Mouse (Mus musculus): ENCODE results near the gene Sh2b3.
A peak's percentile ranks its signal among the peaks of the same experiment; 100 is the strongest.
"Not testable (repeated sequence)": the region's sequence is repeated elsewhere in the genome, so short reads cannot be mapped to it uniquely, and the experiment has no call there.

Sh2b3 gene

DNA sequence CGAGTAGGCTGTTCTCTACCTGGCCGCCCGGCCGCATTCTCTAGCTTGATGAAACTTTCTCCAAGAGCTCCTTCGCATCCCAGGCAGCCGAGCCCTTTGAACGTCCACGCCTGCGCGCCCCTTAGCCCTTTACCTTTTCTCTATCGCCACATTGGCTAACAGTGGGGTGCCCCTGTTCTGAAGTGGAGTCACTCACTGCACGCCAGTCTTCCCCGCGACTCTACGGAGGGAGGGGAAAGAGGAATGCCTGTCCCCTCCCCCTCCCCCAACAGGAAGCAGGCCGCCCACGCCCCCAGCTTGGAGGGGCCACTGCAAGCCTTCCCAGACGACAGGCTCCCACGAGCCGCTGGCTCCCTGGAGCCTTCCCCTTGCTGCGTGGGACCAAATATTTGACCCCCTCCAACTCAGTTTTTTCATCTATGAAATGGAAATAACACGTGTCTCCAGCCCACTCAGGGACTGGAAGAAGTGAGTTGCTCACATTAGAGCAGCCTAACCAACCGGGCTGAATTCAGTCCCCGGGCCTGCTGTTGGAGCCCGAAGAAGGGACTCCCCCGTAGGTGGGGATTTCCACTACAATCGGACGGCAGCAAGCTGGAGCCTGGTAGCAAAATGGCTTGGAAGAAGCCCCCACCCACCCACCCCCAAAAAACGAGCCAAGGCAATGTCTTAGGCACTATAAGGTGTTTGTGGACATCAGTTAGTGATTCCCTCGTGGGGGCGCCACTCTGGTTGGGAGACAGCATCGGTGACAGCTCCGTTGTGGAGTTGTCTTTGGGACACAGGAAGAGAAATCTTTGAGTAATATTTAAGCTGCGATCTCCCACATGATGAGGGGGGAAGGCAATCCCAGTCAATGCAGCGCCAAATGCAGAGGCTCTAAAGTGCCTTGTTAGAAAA is at the start of gene Sh2b3:
Sh2b3 (minus strand) TSS at position 206 of the 900 bp plus-strand sequence.
- peak; percentile 84 for DNase-seq (ENCODE audit: low read depth, low spot score)

- no peak for DNase-seq (ENCODE audit: low read depth, low spot score)
These were observed 45.9 kb upstream of the Sh2b3 start for GRCm38 (mm10) chr5:121883356-121883755.

DNA sequence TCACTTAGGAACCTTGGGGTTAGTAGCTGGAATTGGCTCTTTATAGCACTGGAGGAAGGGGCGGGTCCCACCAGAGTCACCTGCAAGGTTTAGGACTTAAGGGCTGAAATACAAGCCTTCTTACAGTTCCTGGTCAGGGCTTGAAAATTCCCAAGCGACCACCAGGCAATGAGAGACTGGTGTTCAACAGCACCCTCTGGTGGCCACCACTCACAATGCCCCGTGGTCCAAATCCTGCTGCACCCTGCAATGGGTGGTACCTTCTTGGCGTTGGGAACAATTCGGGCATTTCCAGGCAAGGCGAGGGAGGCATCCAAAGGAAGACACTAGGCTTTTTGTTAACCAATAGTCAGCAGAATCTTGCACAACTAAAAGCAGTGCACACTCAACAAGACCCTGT is 41.8 kb upstream of the Sh2b3 start:
- peak; percentile 19 for DNase-seq (ENCODE audit: low read depth, low spot score)

DNA sequence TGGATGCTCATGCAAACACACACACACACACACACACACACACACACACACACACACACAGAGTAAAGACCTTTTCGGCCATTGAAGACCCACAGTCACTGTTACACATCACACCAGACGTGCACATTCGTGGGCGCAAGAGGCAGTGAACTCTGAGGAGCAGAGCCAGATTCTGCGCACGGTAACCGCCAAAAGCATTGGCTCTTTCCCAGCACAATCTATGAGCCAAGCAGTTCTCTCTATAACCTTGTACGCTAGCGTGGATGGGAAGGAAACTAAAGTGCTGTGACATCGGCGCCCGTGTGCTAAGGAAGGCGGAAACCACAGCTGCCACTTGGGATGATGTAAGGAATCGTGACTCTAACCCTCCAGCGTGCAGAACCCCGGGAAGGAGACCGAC is 41.3 kb upstream of the Sh2b3 start:
- no peak for DNase-seq (ENCODE audit: low read depth, low spot score)

DNA sequence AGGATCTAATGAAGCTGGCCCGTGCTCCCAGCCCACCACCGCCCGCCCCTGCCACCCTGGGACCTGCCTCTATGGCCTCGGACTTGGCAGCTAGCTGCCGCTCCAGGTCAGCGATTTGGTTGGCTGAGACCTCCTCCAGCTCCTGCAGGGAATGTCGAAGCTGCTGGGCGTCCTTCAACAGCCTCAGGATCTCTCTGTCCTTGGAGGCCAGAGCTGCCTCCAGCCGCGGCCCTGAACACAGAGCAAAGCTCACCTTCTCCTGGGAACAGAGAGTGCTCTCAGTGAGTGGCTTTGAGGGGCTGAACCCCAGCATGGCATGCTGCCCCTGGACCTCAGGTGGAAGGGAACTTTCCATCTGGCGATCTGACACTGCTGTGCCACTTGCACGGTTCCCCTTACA is 39.5 kb upstream of the Sh2b3 start:
- DNase-seq (ENCODE audit: low read depth, low spot score), result no peak

DNA sequence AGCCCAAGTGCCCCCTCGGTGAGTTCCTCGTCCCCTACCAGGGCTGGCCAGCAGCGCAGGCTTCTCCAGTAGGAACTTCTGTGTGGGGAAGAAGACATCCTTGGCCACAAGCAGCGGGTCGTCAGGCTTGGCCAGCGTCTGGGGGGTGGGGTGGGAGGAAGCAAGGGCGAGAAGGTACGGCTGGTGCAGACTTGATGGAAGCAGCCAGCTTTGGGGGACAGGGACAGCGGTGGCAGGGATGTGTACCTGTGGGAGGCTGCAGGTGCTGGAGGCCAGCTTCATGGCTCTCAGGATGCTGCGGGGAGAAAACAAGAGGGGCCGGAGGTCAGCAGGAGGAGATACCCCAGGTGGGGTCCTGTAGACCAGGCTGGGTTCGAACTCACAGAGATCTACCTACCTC is 37.6 kb upstream of the Sh2b3 start:
- no peak for DNase-seq (ENCODE audit: low read depth, low spot score)

- peak; percentile 36 for DNase-seq (ENCODE audit: low read depth, low spot score)
These were observed 34.7 kb upstream of the Sh2b3 start for GRCm38 (mm10) chr5:121872158-121872557.

GRCm38 (mm10) chr5:121871515-121872030 is 34.1 kb upstream of the Sh2b3 start:
- DNase-seq (ENCODE audit: low read depth, low spot score), result no peak

DNA sequence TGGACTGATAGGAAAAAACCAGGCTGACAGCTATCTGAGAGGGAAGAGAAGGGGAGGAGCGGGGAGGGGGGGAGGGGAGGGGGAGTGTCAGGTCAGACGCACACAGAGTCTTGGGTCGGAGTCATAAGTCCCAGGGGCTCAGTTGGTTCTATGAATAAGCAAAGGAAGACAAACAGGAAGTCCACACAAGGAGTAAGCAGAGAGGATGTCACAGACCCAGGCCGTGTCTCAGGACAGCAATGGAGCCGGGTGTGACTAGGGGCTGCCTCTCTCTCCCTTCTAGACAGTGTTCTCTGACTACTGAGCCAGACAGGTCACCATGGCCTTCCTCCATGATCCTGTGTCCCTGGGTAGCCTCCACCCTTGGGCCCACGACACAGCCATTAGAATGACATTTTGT is 33.4 kb upstream of the Sh2b3 start:
- DNase-seq (ENCODE audit: low read depth, low spot score), result no peak

- no peak for DNase-seq (ENCODE audit: low read depth, low spot score)
These were observed 30.5 kb upstream of the Sh2b3 start for GRCm38 (mm10) chr5:121867963-121868362.

DNA sequence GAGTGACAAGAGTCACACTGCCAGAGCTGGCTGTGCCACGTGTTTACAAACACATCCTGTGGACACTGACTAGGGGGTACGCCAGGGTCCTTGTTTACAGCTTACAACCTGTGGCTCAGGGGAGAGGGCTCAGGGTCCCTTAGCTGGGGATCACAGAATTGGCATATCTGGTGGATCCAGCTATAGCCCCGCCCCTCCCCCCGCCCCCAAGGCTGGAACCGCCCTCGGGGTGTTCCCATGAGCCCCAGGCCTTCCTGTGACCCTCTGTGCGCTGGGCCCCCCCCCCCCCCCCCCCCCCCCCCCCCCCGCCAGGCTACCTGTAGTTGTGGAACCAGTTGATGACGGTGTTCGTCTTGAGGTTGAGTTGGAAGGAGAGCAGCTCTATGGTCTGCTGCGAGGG is 26.9 kb upstream of the Sh2b3 start:
- DNase-seq (ENCODE audit: low read depth, low spot score), result no peak

DNA sequence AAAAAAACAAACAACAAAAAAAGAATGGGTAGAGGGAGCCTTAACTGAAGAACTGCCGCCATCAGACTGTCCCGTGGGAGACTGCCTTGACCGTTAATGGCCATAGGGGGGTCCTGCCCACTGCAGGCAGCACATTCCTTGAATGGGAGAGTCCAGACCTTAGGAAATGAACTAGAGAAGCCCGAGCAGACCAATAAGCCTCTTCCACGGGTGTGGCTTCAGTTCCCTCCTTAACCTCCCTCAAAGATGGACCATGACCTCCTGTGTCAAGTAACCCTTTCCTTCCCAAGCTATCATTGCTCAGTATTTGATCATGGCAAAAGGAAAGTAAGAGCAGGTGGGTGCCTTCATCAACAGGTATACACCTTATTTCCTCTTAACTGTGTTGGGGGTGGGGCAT is 24.5 kb upstream of the Sh2b3 start:
- DNase-seq (ENCODE audit: low read depth, low spot score), result no peak

DNA sequence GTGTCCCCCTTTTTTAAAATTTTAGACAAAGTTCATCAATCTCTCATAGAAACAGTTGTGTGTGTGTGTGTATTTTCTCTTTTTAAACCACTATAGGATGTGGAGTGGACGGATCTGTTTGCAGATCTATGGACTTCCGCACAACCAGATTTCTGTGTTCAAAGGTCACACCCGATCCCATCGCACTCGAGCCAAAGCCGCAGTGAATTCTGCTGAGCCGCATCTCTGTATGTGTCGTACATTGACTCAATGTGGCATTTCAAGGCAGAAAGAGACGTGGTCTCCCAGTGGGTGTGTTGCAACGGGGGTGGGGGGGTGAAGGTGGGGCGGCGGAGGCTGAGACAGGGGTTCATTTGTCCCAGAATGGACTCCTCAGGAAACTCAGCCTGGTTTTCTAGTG is 21.0 kb upstream of the Sh2b3 start:
- DNase-seq (ENCODE audit: low read depth, low spot score), result no peak

GRCm38 (mm10) chr5:121856740-121857139 is 19.3 kb upstream of the Sh2b3 start:
- no peak for DNase-seq (ENCODE audit: low read depth, low spot score)

GRCm38 (mm10) chr5:121854768-121855167 is 17.3 kb upstream of the Sh2b3 start:
- DNase-seq (ENCODE audit: low read depth, low spot score), result no peak

DNA sequence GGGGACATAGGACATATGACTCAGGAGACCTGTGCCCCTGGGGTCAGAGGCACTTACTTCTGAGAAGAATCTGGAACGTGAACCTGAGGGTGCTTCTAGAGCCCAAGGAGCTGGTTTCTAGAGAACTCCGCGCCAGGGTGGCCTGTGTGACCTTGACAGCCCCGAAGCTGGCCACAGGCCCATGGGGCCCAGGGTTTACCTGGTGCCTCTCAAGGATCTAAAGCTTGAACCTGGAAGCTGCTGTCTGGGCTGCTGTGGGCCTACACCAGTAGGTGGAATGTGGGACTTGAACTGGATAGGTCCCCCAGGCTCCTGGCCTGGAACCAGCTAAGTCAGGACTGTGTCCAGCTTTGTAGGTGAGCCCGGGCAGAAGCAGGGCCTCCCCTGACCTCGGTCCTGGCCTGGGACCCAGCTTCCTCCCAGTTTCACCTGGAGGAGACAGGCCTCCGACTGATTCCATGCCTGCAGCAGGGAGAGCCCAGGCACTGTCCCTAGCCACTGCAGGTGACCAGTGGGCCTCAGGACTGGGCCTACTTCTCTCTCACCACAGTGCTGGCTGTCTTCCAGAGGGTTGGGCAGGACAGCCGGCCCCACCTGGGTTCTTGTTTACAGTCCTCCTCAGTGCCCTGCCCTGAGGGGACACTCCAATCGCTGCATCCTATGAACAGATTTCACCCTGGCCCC is 16.1 kb upstream of the Sh2b3 start:
- no peak for DNase-seq (ENCODE audit: low read depth, low spot score)

DNA sequence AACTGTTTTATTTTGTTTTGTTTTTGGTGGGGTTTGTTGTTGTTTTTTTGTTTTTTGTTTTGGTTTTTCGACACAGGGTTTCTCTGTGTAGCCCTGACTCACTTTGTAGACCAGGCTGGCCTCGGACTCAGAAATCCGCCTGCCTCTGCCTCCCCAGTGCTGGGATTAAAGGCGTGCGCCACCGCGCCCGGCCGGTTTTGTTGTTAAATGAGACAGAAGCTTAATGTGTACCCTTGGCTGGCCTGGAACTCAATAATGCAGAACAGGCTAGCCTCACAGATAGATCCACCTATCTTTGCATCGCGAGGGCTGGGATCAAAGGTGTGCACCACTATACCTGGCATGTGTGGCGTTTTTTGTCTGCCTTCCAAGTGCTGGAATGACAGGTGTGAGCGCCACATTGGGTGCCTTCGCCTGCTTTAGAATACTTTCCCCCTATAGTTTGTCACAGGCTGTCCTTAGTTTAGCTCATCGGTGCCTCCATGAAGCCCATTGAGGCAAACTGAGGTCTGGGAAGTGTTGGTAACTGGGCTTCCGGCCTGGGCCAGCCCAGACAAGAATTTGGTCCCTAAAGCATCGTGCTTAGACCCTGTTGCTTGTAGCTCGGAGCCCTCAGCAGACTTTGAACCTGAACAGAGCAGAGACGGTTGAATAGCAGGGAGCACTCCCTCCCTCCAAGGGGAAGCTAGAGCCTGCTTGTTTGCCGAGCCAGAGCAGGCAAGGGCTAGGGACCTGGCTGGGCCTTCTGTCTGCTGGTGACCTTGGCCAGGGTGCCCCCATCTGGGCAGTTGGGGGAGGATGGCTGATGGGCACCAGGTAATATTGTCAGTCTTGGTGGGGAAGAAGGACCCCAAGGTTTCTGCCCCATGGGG is 12.3 kb upstream of the Sh2b3 start:
- DNase-seq (ENCODE audit: low read depth, low spot score), result no peak

- peak; percentile 88 for DNase-seq (ENCODE audit: low read depth, low spot score)
These were observed 11.3 kb upstream of the Sh2b3 start, which contains the start of gene Pheta1 for GRCm38 (mm10) chr5:121848743-121849142. TSS of gene Pheta1 (plus strand) at chr5:121848984.

- DNase-seq (ENCODE audit: low read depth, low spot score), result peak; percentile 61
These were observed 10.6 kb upstream of the Sh2b3 start for GRCm38 (mm10) chr5:121848035-121848519.

DNA sequence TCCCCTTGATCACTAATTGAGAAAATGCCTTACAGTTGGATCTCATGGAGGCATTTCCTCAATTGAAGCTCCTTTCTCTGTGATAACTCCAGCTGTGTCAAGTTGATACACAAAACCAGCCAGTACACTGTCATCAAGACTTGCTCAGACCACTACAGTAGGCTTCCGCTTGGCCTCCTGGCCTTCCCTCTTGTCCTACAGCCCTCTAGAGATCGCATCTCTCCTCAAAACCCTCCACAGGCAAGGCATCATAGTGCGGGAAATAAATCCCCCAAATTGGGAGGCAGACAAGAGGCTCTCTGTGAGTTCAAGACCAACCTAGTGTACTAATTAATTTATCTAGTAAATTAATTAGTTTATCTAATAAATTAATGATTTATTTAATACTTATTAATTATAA is 9.8 kb upstream of the Sh2b3 start:
- not testable (repeated sequence) for DNase-seq (ENCODE audit: low read depth, low spot score)

- DNase-seq (ENCODE audit: low read depth, low spot score), result no peak
These were observed 8.9 kb upstream of the Sh2b3 start for GRCm38 (mm10) chr5:121846322-121846721.
